Mouse (Mus musculus): ENCODE data around the gene Cpd.

Gene Cpd

GRCm38 (mm10) chr11:76789252-76789651 is 57.6 kb downstream of the Cpd start:
- peak; percentile 59 for DNase-seq (ENCODE audit: low spot score)

DNA sequence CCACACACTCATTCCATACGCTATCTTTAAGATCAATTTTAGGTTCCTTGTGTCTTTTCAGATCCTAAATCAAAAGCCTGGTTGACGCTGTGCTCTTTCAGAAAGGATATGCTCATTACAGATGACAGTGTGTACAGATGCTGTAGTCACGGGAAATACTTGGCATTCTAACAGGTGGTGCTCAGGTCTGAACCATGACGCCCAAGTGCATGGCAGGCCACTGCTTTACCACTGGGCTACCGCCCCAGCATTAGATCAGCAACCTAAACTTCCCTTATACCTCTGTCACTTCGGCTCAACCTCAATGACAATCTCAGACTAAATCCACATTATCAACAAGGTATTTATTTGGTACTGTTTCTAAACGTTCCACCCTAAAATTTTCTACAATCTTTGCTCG is 71.3 kb downstream of the Cpd start:
- DNase-seq (ENCODE audit: low spot score), result no peak

GRCm38 (mm10) chr11:76773811-76774210 is 73.0 kb downstream of the Cpd start:
- DNase-seq (ENCODE audit: low spot score), result no peak

GRCm38 (mm10) chr11:76770566-76770965 is 76.3 kb downstream of the Cpd start:
- no peak for DNase-seq (ENCODE audit: low spot score)

- no peak for DNase-seq (ENCODE audit: low spot score)
Observed at GRCm38 (mm10) chr11:76763741-76764122, 83.1 kb downstream of the Cpd start.

- DNase-seq (ENCODE audit: low spot score), result peak; percentile 97
Observed at GRCm38 (mm10) chr11:76763053-76763740, 83.6 kb downstream of the Cpd start, which contains the start of gene Gosr1. Gene Gosr1 (minus strand): TSS chr11:76763579.

DNA sequence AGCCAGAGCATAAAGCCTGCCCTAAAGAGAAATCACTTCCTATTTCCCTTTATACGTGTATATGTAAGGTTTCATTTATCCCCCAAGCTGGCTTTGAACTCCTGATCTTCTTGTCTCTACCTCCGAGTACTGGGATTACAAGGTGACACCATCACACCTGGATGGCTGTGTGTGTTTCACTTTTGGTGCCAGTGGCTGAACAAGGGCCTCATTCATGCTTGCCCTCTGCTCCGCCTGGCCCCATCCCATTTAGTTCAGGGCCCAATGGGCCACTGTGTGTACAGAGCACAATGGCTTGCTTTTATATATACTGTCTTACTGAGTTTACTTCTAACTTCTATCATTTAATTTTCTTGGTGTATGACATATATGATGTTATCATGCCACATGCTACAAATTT is 94.5 kb downstream of the Cpd start:
- no peak for DNase-seq (ENCODE audit: low spot score)

DNA sequence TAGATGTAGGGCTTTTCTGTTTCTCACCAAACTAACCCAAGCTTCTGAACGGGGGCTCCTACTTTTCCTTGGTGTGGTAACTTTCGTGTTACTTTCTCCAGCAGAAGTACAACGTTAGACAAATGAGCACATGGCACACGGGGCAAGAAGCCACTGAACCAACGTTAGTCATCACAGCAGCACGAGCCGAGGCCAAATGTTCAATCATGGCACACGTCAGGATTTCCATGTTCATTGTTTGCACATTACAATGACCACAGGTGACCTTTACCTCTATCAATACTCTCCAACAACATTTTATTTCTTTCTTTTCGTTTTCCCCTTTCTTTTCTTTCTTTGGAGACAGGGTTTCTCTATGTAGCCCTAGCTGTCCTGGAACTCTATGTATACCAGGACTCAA is 98.0 kb downstream of the Cpd start:
- no peak for DNase-seq (ENCODE audit: low spot score)

- DNase-seq (ENCODE audit: low spot score), result no peak
Observed at GRCm38 (mm10) chr11:76745921-76746320, 100.9 kb downstream of the Cpd start.

- DNase-seq (ENCODE audit: low spot score), result peak; percentile 36
Observed at GRCm38 (mm10) chr11:76744550-76744949, 102.3 kb downstream of the Cpd start.

- no peak for DNase-seq (ENCODE audit: low spot score)
Observed at GRCm38 (mm10) chr11:76742511-76742910, 104.3 kb downstream of the Cpd start.

- peak; percentile 30 for DNase-seq (ENCODE audit: low spot score)
Observed at GRCm38 (mm10) chr11:76739125-76739524, 107.7 kb downstream of the Cpd start.

DNA sequence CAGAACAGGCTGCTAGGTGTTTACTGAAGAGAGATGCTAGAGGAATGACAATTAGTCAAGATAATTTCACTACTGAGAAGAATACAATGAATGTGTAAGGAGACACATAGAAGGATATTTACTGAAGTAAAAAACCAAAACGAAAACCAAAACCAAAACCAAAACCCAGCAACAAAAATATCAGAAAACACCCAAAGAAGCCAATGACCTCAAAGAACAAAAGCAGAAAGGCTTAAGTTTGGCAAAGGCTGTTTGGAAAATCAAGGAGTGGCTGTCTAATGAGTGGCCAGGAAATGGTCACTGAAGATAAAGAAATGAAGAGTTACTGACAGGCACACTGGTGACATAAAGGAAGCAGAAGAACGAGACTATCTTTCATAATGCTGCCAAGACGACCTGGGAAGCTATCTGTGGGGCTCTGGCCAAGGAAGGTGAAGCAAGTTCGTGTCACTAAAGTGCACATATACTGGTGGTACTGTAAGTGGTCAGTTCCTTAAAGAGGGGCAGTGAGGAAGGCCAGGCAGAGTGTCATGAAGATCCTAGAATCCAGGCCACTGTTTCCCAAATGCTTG is 111.0 kb downstream of the Cpd start:
- DNase-seq (ENCODE audit: low spot score), result peak; percentile 14

- DNase-seq (ENCODE audit: low spot score), result peak; percentile 14
Observed at GRCm38 (mm10) chr11:76734560-76734959, 112.3 kb downstream of the Cpd start.

- no peak for DNase-seq (ENCODE audit: low spot score)
Observed at GRCm38 (mm10) chr11:76730650-76731049, 116.2 kb downstream of the Cpd start.

Data from MN1 (cell line).